Mouse (Mus musculus): ENCODE data around the gene Tmx4. TPM values are rescaled to one million over a fixed set of nuclear protein-coding genes. Genes with fewer than 3 reads are reported as not detected.

Tmx4 gene
- polyA plus RNA-seq, 1 experiment from 2014 or later: 7.6 TPM

DNA sequence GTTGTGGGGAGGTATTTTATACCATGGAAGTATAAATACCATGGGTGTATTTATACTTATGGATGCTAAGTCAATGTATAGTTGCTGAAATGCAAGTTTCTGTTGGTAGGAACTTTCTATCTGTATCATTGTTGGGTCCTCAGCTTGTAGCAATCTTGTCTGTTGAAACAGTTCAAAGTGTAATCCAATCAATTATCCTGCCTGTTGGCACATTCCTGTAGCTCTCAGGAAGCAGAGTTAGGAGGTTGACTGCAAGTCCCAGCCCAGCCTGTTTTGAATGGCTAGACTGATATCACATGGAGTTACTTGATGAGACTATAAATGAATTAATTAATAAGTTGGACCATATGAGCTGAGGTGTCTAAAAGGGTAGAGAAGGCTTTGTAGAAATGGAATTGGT is 91.6 kb downstream of the Tmx4 start:
- DNase-seq (no peak), ATAC-seq (ENCODE audit: low read depth) (no peak)
- Histone ChIP-seq H3K4me3 (replicated peaks) (no peak overlapping the region), H3K27me3 (no peaks in the 10 kb centered on the region), H3K9ac (no peak overlapping the region), H3K9me3 (replicated peaks) (no peaks in the 10 kb centered on the region), H3K4me2 (no peak overlapping the region), H3K27ac (no peak overlapping the region), H3K36me3 (no peaks in the 10 kb centered on the region), H3K4me1 (replicated peaks) (no peaks in the 10 kb centered on the region)

- Histone ChIP-seq H3K27ac (no peak overlapping the region), H3K36me3 (no peaks in the 10 kb centered on the region), H3K9me3 (replicated peaks) (no peaks in the 10 kb centered on the region), H3K4me3 (replicated peaks) (no peak overlapping the region), H3K4me2 (no peak overlapping the region), H3K9ac (no peak overlapping the region), H3K4me1 (replicated peaks) (no peaks in the 10 kb centered on the region), H3K27me3 (no peaks in the 10 kb centered on the region)
- DNase-seq (no peak), ATAC-seq (ENCODE audit: low read depth) (no peak)
- WGBS (ENCODE audit: insufficient replicate concordance): 14% methylated on average over 4 of the region's 4 CpGs
These were observed 94.2 kb downstream of the Tmx4 start for GRCm38 (mm10) chr2:134549770-134550169.

- Histone ChIP-seq H3K36me3 (no peaks in the 10 kb centered on the region), H3K27ac (no peak overlapping the region), H3K9me3 (replicated peaks) (no peaks in the 10 kb centered on the region), H3K9ac (no peak overlapping the region), H3K4me2 (no peak overlapping the region), H3K27me3 (no peaks in the 10 kb centered on the region), H3K4me3 (replicated peaks) (no peak overlapping the region), H3K4me1 (replicated peaks) (no peaks in the 10 kb centered on the region)
- ATAC-seq (ENCODE audit: low read depth) (no peak), DNase-seq (no peak)
- WGBS (ENCODE audit: insufficient replicate concordance): 55% methylated on average over 5 of the region's 5 CpGs
These were observed 98.8 kb downstream of the Tmx4 start for GRCm38 (mm10) chr2:134545116-134545515.

DNA sequence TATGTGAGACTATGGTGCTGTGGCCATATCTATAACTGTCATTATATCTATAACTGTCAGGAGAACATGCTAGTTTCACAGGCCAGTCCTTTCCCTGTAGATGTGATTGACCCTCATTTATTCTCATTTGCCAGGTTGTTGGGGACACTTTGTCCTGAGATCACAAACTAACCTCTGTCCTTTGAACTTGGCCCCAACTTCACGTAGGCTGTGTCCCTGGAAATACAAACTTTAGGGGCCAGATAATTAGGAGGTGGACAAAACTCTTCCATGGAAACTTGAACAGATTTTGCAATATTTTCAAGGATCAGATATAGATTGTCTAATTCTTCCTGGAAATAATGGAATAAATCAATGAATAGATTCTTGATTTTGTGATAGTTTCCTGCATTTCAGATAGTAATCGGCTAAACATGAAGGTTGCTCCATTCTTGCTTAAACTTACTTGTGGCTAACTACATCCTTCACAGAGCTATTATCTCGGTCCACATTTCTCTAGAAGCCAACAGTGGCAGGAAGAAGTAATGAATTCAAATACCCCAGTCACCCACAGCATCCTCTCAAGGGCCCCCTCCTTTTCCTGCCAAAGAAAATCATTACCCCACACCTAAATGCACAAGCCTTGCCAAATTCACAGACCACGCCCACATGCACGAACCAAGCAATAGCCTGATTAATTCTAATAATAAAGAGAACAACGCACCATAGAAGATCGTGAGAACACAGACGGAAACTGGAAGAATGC is 99.5 kb downstream of the Tmx4 start:
- WGBS (ENCODE audit: insufficient replicate concordance): 39% methylated on average over 8 of the region's 8 CpGs
- no peaks in the 10 kb centered on the region for H3K9me3 ChIP-seq (replicated peaks)
- no peak overlapping the region for H3K27ac ChIP-seq
- H3K4me1 ChIP-seq (replicated peaks): no peaks in the 10 kb centered on the region
- ATAC-seq (ENCODE audit: low read depth) (no peak), DNase-seq (no peak)
- no peak overlapping the region for H3K4me2 ChIP-seq
- no peak overlapping the region for H3K9ac ChIP-seq
- no peak overlapping the region for H3K4me3 ChIP-seq (replicated peaks)
- H3K27me3 ChIP-seq: no peaks in the 10 kb centered on the region
- H3K36me3 ChIP-seq: no peaks in the 10 kb centered on the region

Other genes starting within 250 kb of the Tmx4 start
- gene Hao1, start 89.8 kb downstream of the Tmx4 start, polyA plus RNA-seq (2015; fragmentation: Nextera tagmentation; extraction: Ambion mirVana): 0.25 and 0.30 TPM in 2 replicates
- 2.4 and 2.5 TPM in 2 replicates for gene Plcb1, start 141.9 kb upstream of the Tmx4 start, polyA plus RNA-seq (2015; fragmentation: Nextera tagmentation; extraction: Ambion mirVana)